Mouse (Mus musculus) limb, embryonic 10.5 days (tissue): ENCODE measurements around the gene Grap2. TPM values are rescaled to one million over a fixed set of nuclear protein-coding genes. Genes with fewer than 3 reads are reported as not detected.

ENCODE experiments used
- DNase-seq: peaks from one replicate; pipeline ENCODE4 v3.0.0-alpha.2; 2017; ENCODE audit warnings: low spot score
- H3K27ac ChIP-seq: fragments of 300-500 bp; sonication (generic); 2 replicates; pipeline ENCODE4 v1.5.1; 2016; ENCODE audit warnings: mild to moderate bottlenecking
- H3K27me3 ChIP-seq: fragments of 300-500 bp; sonication (generic); 2 replicates; pipeline ENCODE4 v1.6.1; 2016; ENCODE audit warnings: low read depth, mild to moderate bottlenecking; ENCODE audit not compliant: poor library complexity, severe bottlenecking
- H3K36me3 ChIP-seq: fragments of 300-500 bp; sonication (generic); 2 replicates; pipeline ENCODE4 v1.6.1; 2016; ENCODE audit warnings: mild to moderate bottlenecking, moderate library complexity
- H3K4me1 ChIP-seq: fragments of 300-500 bp; sonication (generic); 2 replicates; pipeline ENCODE4 v1.6.1; 2016
- H3K4me3 ChIP-seq: fragments of 300-500 bp; sonication (generic); 2 replicates; pipeline ENCODE4 v1.5.1; 2016; ENCODE audit warnings: mild to moderate bottlenecking, moderate library complexity
- H3K9me3 ChIP-seq: fragments of 300-500 bp; sonication (generic); replicated peaks from 2 replicates; pipeline ENCODE4 v1.6.1; 2016; ENCODE audit warnings: mild to moderate bottlenecking
- WGBS: fragments of 180-500 bp; shearing (Covaris S2); methylation state at CpG from one replicate; pipeline ENCODE4 v1.1.7; 2016; 5-methylcytosine and 5-hydroxymethylcytosine counted together
- polyA plus RNA-seq: library from polyadenylated mRNA; unstranded; fragments of >200 nt; fragmentation: Nextera tagmentation; extraction: Ambion mirVana; gene quantifications from 2 replicates; pipeline ENCODE4 v1.2.1, GENCODE M21; 2016

The Grap2 gene
- polyA plus RNA-seq, 1 experiment from 2014 or later: 0.45 TPM

DNA sequence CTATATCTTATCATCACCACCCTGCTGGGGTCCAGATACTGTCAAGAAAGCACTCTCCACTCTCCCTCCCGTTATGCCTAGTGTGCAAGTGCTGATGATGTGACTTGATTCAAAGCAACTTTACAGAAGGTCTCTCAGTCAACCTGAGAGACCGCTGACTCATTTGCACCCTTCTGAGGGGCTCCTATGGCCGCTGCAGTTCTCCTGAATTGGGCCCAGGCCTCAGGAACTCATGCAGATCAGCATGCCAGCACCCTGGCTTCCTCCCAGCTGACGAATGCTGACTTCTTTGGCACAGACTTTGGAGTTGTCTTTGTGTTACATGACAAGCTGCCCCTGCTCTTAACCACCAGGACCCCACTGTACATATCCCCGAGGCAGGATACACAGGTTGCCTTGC is 21.5 kb downstream of the Grap2 start:
- H3K4me1 ChIP-seq: peaks cover 33% of the 10 kb centered on the region
- H3K36me3 ChIP-seq: no peaks in the 10 kb centered on the region
- 75% methylated on average over 5 of the region's 5 CpGs for WGBS
- H3K27ac ChIP-seq: no peak overlapping the region
- H3K4me3 ChIP-seq: no peak overlapping the region
- H3K27me3 ChIP-seq: no peaks in the 10 kb centered on the region
- no peak for DNase-seq
- H3K9me3 ChIP-seq: no peaks in the 10 kb centered on the region

DNA sequence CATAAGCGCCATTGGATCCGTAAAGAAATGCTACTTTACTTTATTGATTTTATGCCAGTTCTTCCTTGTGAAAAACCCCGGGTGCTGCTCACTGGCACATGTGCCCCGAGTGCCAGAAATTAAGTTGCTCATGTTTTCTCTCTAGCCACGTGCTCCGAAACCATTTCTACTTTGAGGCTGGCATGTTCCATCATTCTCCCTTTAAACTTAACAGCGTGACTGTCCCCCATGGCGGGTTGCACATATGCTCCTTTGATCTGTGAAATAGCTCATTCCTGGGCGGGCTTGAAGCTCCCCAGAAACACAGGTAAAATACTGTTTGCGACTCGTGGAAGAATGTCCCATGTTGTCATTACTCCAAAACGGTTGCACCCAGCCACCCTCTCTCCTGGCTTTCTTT is 26.4 kb downstream of the Grap2 start:
- Histone ChIP-seq H3K4me1 (peaks cover 47% of the 10 kb centered on the region), H3K9me3 (no peaks in the 10 kb centered on the region), H3K27me3 (no peaks in the 10 kb centered on the region), H3K4me3 (0 out of 2 replicates have a peak overlapping the region, but pooled peaks have one; percentile 17), H3K36me3 (no peaks in the 10 kb centered on the region), H3K27ac (no peak overlapping the region)
- 65% methylated on average over 12 of the region's 12 CpGs for whole genome bisulfite sequencing
- DNase-seq: no peak

DNA sequence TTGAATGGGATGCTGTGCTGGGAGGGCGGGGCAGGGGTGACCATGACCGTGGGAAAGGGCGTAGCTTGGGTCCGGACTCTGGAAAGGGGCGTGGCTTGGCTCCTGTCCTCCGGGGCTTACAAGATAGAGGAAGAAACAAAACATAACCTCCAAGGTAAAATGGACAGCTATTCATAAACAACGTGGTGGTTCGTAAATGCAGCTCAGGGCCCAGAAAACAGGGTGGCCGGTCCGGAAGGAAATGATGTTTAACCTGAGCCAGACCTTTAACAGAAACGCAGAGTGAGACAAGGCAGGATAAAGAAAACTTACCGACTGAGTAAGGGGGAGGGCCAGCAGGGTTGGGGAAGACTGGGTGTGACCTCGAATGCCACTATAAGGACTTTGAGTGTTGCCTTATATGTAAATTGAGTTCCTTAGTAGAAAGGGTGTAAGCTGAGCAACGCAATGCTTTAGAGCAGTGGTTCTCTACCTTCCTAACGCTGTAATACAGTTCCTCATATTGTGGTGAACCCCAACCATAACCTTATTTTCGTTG is 26.9 kb downstream of the Grap2 start:
- Histone ChIP-seq H3K27ac (no peak overlapping the region), H3K4me3 (0 out of 2 replicates have a peak overlapping the region, but pooled peaks have one; percentile 17), H3K27me3 (no peaks in the 10 kb centered on the region), H3K9me3 (no peaks in the 10 kb centered on the region), H3K36me3 (no peaks in the 10 kb centered on the region), H3K4me1 (peaks cover 47% of the 10 kb centered on the region)
- DNase-seq: no peak
- WGBS: 43% methylated on average over 16 of the region's 16 CpGs

DNA sequence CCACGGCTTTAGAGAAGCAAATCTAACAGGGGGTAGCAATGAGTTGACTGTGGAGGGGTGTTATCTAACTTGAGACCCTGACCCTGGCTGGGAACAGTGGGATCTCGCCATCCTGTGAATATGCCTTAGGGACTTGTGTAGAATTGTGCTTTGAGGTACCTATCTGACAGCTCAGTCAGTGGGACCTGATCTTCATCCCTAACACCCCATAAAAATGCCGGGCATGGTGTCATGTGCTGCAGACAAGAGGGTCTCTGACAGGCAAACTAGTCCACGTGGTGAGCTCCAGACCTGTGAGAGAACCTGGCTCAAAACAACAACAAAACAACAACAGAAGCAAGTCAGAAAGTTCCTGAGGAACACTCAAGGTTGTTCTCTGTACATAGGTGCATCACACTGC is 27.4 kb downstream of the Grap2 start:
- H3K27me3 ChIP-seq: no peaks in the 10 kb centered on the region
- no peaks in the 10 kb centered on the region for H3K9me3 ChIP-seq
- H3K4me1 ChIP-seq: peaks cover 47% of the 10 kb centered on the region
- WGBS: 36% methylated on average over 4 of the region's 4 CpGs
- H3K36me3 ChIP-seq: no peaks in the 10 kb centered on the region
- DNase-seq: peak; percentile 59
- no peak overlapping the region for H3K4me3 ChIP-seq
- H3K27ac ChIP-seq: no peak overlapping the region

DNA sequence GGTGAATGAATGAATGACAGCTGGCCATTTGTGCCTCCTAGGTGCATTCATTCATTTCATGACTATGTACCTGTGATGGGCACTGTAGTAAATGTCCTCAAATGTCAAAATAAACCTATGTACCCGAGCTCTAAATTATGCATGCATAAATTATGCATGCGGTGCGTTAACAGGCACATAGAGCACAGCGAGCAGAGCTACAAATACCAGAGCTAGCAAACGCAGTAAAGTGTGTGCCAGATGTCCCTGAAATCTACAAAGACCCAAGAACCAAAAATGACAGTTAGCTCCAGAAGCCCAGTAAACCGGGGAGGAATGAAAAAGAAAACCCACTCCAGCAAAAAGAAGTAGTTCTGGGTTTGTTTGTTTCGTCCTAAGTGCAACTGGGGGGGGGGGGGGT is 29.1 kb downstream of the Grap2 start:
- Histone ChIP-seq H3K36me3 (no peaks in the 10 kb centered on the region), H3K9me3 (no peaks in the 10 kb centered on the region), H3K4me1 (peaks cover 34% of the 10 kb centered on the region), H3K27me3 (no peaks in the 10 kb centered on the region), H3K4me3 (no peak overlapping the region), H3K27ac (no peak overlapping the region)
- WGBS: 68% methylated on average over 7 of the region's 7 CpGs
- no peak for DNase-seq

DNA sequence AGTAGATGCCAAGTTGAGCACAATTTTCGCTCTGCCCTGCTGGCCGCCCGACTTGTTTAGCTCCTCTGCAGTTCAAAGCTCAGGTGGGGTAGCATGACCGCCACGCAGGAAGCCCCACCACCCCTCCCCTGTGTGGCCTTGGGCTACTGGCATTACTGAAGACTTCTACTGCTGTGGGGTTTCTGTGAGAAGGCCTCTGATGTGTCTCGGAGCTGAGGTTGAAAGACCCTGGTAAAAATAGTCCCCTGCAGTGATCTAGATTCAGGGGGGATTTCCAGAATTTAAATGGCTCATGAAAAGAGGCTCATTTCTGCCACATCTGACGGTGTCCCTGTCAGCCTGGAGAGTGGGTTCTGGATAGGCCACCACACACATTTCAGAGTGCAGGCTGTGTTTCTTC is 30.1 kb downstream of the Grap2 start:
- no peaks in the 10 kb centered on the region for H3K27me3 ChIP-seq
- no peaks in the 10 kb centered on the region for H3K9me3 ChIP-seq
- no peak overlapping the region for H3K27ac ChIP-seq
- 57% methylated on average over 7 of the region's 7 CpGs for WGBS
- no peak for DNase-seq
- no peaks in the 10 kb centered on the region for H3K36me3 ChIP-seq
- no peak overlapping the region for H3K4me3 ChIP-seq
- H3K4me1 ChIP-seq: peaks cover 29% of the 10 kb centered on the region

DNA sequence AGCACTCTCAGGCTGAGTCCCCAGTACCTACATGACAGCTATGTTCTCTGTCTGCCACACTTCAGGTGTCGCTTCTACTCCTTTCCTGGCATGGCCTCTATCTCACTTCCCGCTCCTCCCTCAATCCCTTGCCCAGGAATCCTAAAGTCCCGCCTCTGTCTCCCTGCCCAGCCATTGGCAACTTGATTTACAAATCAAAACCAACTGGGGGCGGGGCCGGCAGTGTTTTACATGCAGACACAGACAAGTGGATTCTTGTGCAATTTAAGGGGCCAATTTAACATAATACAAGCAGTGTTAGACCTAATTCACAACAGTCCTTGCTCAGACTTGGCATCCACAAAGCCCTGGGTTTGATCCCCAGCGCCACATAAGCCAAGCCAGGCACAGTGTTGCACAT is 31.6 kb downstream of the Grap2 start:
- peaks cover 23% of the 10 kb centered on the region for H3K4me1 ChIP-seq
- H3K36me3 ChIP-seq: no peaks in the 10 kb centered on the region
- 87% methylated on average over 6 of the region's 6 CpGs for WGBS
- H3K4me3 ChIP-seq: no peak overlapping the region
- DNase-seq: no peak
- H3K27me3 ChIP-seq: no peaks in the 10 kb centered on the region
- H3K27ac ChIP-seq: no peak overlapping the region
- no peaks in the 10 kb centered on the region for H3K9me3 ChIP-seq

DNA sequence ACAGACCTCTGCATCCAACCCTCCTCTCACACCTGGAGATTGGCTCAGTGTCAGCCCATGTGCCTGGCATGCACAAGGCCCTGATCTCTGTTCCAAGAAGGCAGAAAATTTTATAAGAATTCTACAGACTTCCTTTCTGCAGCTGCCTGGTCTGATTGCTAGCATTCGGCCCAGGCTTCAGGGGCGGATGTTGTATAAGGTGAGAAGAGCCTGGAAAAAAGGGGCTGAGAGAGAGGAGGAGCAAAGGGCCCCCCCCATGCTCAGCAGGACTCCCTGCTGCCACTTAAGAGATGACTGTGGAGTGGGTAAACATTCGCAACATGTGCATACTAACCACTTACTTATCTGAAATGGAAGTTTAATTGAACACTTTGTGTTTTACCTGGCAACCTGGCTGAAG is 35.6 kb downstream of the Grap2 start:
- peaks cover 4% of the 10 kb centered on the region; the same call in 1 of the 2 replicates for H3K27me3 ChIP-seq
- 77% methylated on average over 3 of the region's 3 CpGs for whole genome bisulfite sequencing

DNA sequence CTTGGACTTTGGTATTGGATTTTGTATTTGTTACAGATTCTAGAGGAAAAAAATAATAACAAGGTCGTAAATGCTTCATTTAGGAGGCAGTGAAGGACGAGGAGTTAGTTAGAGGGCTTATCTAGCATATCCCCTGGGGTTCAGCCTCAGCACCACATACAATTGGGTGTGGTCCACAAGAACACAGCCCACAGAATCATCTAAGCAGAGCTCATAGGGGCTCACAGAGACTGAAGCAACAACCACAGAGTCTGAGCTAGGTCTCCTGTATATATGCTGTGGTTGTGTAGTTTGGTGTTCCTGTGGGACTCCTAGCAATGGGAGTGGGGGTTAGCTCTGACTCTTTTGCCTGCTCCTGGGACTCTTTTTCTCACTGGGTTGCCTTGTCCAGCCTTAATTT is 37.9 kb downstream of the Grap2 start:
- 75% methylated on average over 2 of the region's 2 CpGs for WGBS
- Histone ChIP-seq H3K27me3 (peaks cover 11% of the 10 kb centered on the region; the same call in 1 of the 2 replicates), H3K36me3 (no peaks in the 10 kb centered on the region), H3K4me1 (peaks cover 26% of the 10 kb centered on the region), H3K4me3 (no peak overlapping the region), H3K27ac (no peak overlapping the region), H3K9me3 (no peaks in the 10 kb centered on the region)
- no peak for DNase-seq

More for the DNA sequence above, 35.6 kb downstream of the Grap2 start:
- no peaks in the 10 kb centered on the region for H3K36me3 ChIP-seq
- H3K27ac ChIP-seq: no peak overlapping the region
- no peak for DNase-seq
- no peaks in the 10 kb centered on the region for H3K9me3 ChIP-seq
- H3K4me1 ChIP-seq: peaks cover 3% of the 10 kb centered on the region
- no peak overlapping the region for H3K4me3 ChIP-seq

DNA sequence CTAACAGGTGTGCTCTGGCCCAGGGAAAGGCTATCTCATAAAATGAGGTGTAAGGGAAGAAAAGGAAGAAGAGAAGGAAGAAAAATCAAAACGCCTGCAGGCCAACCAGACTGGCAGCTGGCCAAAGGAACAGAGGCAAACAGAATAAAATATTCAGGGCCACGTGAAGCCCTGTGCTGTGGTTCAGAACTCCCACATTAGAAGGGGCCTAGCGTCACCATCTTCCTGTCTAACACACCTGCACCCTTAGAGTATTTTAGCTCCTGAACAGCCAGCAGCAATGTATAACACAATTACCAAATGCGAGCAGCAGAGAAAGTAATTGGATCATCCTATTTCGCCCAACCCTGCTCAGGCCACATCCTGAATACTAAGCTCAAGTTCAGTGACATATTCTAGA is 39.1 kb downstream of the Grap2 start:
- WGBS: 90% methylated on average over 5 of the region's 5 CpGs
- H3K4me1 ChIP-seq: peaks cover 37% of the 10 kb centered on the region

DNA sequence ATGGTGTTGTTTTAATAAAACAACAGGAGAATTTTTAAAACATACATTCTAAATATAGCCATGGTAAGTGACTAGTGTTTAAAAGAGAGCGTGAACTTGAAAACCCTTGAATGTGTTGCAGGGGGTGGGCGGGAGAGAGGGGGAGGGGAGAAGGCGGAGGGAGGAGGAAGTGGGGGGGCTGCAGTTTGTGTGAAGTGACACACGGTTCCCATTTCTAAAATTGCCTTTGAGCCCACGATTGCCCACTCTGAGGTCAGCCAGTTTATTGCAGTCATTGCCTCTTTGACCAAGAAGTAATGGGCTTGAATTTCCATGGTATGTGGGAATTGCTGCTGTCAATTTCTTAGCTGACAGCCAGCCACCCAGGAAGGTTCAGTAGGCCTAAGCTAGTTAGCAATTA is 41.5 kb downstream of the Grap2 start:
- Histone ChIP-seq H3K9me3 (no peaks in the 10 kb centered on the region), H3K4me1 (peaks cover 37% of the 10 kb centered on the region), H3K27ac (no peak overlapping the region), H3K27me3 (peaks cover 42% of the 10 kb centered on the region), H3K36me3 (no peaks in the 10 kb centered on the region), H3K4me3 (no peak overlapping the region)
- DNase-seq: no peak
- 14% methylated on average over 5 of the region's 5 CpGs for WGBS

More for the DNA sequence above, 39.1 kb downstream of the Grap2 start:
- Histone ChIP-seq H3K9me3 (no peaks in the 10 kb centered on the region), H3K27ac (no peak overlapping the region), H3K4me3 (no peak overlapping the region), H3K36me3 (no peaks in the 10 kb centered on the region), H3K27me3 (peaks cover 19% of the 10 kb centered on the region)
- DNase-seq: no peak

DNA sequence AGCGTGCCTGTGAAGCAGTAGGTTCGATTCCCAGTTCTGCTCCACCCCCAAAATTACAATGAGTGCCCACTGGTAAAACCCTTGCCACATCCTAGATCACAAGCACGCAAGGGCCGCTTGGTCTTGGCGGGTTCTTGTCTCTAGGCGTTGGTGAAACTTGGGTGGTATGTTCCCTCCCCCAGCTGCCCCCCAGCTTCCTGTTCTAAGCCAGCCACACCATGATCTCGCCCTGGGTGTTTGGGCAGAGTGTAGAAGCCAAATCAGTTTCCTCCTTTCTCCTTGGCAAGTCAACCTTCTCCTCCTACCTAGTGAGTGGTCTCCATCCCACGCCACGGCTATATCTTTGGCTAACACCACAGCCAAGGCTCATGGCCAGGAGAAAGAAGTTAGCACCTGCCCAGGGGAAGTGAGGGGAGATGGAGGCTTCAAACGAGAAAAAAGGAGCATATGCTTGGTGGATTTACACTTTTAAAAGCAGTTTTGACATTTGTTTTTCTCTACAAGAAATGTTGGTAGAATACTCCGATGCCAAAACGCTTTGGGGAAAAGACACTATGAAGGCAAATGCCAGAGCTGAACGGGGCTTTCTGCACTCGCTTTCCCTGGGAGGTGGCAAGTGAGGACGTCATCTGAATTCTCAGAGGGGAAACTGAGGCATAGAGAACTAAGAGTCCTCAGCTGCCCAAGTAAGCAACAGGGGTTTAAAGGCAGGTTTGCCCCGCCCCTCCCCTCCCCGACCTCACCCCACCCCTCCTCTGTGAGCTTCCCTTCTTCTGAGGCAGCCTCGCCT is 42.3 kb downstream of the Grap2 start:
- Histone ChIP-seq H3K27ac (0 out of 2 replicates have a peak overlapping the region, but pooled peaks have one; percentile 30), H3K36me3 (no peaks in the 10 kb centered on the region), H3K4me1 (peaks cover 37% of the 10 kb centered on the region), H3K27me3 (peaks cover 50% of the 10 kb centered on the region), H3K4me3 (no peak overlapping the region), H3K9me3 (no peaks in the 10 kb centered on the region)
- 60% methylated on average over 18 of the region's 18 CpGs for WGBS
- no peak for DNase-seq

DNA sequence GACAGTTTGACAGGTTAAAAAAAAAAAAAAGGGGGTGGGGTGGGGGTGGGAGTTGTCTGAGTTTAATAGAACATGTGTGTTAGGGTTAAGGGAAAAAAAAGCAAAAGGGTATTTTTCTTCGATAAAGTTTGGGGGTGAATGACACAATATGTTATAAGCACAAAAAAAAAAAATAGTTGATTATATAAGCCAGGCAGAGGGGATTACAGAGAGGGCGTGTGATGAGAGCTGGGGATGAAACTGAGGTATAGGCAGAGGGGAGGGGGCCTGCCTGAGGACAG is 42.8 kb downstream of the Grap2 start:
- 43% methylated on average over 2 of the region's 2 CpGs for WGBS
- H3K4me1 ChIP-seq: peaks cover 38% of the 10 kb centered on the region
- no peaks in the 10 kb centered on the region for H3K36me3 ChIP-seq
- no peaks in the 10 kb centered on the region for H3K9me3 ChIP-seq
- H3K27me3 ChIP-seq: peaks cover 52% of the 10 kb centered on the region
- no peak overlapping the region for H3K27ac ChIP-seq
- no peak for DNase-seq
- H3K4me3 ChIP-seq: no peak overlapping the region
